Mouse (Mus musculus): ENCODE results near the gene Tmem72.
A peak's percentile ranks its signal among the peaks of the same experiment; 100 is the strongest.

Gene Tmem72

DNA sequence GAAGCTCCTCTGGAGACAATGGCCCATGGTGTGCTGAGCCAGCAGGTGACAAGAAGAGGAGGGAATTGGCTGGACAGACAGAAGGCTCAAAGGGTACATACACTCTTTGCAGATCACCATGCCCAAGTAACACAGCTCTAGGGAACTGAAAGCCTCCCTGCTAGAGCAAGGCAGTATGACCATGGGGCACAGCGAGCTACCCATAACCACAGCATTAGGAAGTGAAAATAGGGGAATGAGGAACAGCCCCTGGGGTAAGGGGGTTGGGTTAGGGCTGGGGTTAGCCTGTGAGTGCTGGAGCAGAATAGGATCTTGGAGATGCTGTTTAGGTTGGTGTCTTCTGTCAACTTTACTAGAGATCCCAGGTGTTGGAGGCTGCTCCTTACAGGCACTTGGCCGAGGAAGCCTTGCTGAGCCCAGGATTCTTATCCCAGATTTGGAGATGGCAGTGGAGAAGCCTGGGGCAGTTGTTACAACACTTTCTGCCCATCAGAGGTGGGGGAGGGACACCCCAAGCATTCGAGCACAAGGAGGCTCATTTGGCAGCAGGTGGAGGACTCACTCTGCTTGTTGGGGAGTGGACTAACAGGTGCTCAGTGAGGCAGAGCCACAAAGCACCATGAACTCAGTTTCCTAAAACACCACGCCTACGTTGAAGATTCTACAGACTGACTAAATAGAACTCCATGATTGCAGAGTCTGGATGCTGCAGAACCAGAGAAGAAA is 37.0 kb downstream of the Tmem72 start:
- DNase-seq (ENCODE audit: low read depth, low spot score): no peak

GRCm38 (mm10) chr6:116677321-116677720 is 39.4 kb downstream of the Tmem72 start:
- DNase-seq (ENCODE audit: low read depth, low spot score): no peak

DNA sequence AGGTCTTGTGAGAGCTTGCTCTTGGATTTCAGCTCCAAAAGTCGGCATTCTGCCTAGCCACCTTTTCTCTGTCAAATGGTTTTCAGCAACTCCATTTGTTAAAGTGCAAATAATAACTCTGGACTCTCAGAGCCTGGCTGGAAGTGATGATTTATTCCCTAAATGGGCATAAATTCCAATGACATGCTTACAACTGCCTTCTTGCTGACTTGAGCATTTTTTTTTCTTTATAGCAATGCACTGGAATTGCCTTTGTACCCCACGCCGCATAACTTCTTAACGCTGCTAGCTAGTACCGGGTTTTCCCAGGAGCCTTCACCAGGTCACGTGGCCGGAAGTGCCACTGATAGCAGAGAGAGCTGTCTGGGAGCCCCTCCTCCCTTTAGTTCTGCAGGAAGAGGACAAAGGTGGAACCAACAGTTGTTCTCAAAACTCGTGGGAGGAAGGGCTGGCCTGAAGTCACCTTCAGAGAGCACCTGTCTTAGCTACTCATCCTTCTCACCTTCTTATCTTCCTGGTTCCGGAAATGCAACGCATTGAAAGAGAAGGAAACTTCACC is 40.3 kb downstream of the Tmem72 start:
- DNase-seq (ENCODE audit: low read depth, low spot score): peak; percentile 13

DNA sequence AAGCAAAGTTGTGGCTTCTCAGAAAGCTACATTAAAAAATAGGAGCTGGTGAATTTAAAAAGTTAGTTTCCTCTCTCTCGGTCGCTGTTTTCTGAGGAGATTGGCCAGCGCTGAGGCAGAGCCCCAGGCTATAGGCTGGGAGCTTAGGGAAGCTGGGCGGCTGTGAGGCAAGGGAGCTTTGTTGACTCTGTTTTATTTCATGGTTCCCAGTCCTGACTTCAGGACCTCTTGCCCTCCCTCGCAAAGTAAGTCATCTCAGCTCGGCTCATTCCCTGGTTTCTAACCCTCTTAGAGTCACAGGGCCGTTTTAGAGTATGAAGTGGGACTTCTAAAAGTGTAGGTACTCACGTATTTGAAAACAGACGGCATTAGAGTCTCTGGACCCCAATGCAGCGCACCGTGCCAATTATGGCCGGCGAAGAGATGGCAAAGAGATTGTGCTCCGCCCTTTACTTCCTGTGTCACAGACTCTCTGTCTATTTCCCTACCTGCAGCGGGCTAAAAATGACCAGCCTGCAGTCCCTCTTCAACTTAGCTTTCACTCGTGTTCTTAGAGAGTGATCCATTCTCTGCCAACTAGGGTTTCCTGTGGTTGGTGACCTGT is 42.3 kb downstream of the Tmem72 start:
- DNase-seq (ENCODE audit: low read depth, low spot score): peak; percentile 16

GRCm38 (mm10) chr6:116673471-116674282 is 43.0 kb downstream of the Tmem72 start, which contains the start of gene Rassf4:
Gene Rassf4 (minus strand): TSS chr6:116673952.
- peak; percentile 84 for DNase-seq (ENCODE audit: low read depth, low spot score)

GRCm38 (mm10) chr6:116672349-116672748 is 44.4 kb downstream of the Tmem72 start:
- DNase-seq (ENCODE audit: low read depth, low spot score): no peak

DNA sequence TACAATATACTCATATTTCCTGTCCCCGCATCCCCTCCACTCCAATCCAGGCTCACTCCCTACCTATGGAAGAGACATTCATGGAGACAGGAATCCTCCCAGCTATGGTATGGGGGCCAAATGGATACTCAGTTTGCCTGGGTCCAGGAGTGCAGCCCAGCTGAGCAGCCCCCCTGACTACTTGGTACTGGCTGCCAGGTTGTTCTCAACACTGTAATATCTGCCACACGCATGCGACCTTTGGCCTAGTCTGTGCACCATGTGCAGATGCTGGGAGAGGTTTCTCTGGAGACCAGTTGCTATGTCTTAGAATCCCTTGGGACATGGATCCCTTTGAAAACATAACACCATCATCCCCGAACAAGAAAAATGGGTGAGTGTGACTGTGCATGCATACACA is 44.9 kb downstream of the Tmem72 start:
- no peak for DNase-seq (ENCODE audit: low read depth, low spot score)

DNA sequence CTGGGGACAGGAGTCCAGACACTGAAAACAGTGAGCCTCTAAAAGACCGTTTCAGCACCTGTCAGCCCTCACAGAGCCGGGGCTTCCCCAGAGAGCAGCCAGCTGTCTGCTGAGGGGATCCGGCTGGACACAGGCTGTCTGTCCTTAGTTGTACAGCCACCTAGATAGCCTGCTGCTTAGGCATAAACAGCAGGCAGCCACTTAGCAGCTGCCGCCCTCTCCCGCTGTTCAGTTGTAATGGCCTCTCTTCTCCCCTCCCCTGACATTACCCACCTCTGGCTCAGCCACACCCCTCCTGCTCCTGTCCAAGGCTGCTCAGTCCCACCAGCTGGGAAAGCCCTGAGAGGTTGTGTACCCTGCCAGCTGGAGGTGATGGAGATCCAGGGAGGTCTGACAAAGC is 45.7 kb downstream of the Tmem72 start:
- peak; percentile 60 for DNase-seq (ENCODE audit: low read depth, low spot score)

- no peak for DNase-seq (ENCODE audit: low read depth, low spot score)
Observed at GRCm38 (mm10) chr6:116670144-116670543, 46.6 kb downstream of the Tmem72 start.

- peak; percentile 75 for DNase-seq (ENCODE audit: low read depth, low spot score)
Observed at GRCm38 (mm10) chr6:116668682-116669470, 47.8 kb downstream of the Tmem72 start.

- DNase-seq (ENCODE audit: low read depth, low spot score): no peak
Observed at GRCm38 (mm10) chr6:116667382-116667781, 49.3 kb downstream of the Tmem72 start.

DNA sequence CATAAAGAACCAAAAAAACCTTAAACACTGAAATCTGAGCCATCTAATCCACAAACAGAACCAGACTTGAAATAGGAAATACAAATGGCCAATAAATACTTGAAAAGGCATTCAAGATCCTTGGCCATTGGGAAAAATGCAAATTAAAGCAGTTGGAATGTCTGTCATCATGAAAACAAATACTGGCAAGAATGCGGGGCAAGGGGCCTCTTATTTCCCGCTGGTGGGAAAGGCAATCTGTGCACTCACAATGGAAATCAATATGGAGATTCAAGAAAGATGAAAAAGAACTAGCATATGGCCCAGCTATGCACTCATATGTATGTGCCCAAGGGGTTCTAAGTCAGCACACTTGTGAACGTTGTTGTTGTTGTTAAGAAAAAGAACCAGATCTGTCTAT is 49.8 kb downstream of the Tmem72 start:
- DNase-seq (ENCODE audit: low read depth, low spot score): no peak

- no peak for DNase-seq (ENCODE audit: low read depth, low spot score)
Observed at GRCm38 (mm10) chr6:116666085-116666750, 50.5 kb downstream of the Tmem72 start.

- DNase-seq (ENCODE audit: low read depth, low spot score): no peak
Observed at GRCm38 (mm10) chr6:116664830-116665229, 51.9 kb downstream of the Tmem72 start.

DNA sequence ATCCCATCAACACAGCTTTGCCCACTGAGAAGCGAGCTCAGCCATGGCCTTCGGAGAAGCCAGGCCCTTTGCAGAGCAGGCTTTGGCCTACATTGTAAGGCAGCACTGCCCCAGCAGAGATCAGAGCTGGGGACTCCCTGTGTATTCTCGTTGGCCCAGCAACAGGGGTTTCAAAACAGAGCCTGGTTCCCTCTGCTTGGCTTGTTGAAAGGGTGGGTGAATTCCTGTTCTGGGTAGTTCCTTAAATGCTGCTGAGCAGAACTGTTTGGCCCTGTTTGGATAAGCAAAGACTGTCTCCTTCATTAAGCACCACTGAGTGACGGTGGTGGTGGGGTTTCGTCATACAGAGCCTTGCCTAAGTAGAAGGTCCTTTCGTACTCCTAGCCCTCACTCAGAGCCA is 52.7 kb downstream of the Tmem72 start:
- no peak for DNase-seq (ENCODE audit: low read depth, low spot score)

GRCm38 (mm10) chr6:116663364-116663763 is 53.3 kb downstream of the Tmem72 start:
- no peak for DNase-seq (ENCODE audit: low read depth, low spot score)

DNA sequence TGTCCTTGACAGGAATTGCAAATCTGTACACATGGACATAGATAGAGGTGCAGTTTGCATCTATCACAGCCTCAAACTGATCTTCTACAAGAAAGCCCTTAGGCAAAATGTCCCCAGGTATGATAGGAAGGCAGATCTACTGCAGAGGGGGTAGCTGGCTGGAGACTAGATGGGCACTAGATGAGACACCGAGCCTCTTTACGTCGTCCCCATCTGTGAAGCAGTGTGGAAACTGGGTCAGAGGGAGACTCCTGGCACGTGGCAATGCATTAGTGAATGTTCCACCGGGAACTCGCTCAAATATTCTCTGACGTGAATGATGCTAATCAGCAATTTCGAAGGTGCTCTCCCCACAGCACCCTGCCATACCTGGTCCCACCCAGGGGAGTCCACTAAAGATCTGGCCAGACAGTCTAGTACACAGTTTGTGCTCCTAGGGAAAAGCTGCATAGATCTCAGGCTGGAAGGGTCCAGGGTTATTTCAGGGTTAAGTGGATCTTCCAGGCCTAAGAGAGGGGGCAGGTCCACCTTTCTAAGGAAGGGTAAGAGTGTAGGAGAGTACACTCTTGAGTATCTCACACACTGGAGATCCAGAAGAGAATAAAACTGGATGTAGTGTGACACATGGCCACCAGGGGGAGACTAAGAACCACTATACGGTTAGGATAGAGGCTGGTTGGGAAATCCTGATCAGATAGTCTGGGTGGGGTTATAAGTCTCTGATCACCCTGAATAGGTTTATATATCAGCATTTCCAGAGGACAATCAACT is 62.8 kb downstream of the Tmem72 start:
- DNase-seq (ENCODE audit: low read depth, low spot score): peak; percentile 50

DNA sequence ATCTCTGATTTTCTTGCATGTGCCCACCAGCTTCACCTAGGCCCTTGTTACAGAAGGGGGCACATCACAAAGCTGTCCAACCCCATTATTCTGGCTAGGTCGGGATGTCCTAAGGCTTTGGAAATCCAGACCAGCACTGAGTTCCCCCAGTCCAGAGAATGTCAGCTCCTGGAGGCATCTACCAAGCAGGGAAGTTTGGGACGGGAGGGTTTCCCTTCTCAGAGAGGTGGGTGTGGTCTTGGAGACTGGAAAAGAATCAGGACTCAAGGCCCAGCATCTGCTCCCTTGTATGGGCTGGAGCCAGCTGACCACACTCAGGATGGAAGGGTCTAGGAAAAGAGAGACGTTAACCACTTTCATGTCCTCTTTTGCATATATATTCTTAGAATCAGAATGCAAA is 63.5 kb downstream of the Tmem72 start:
- DNase-seq (ENCODE audit: low read depth, low spot score): no peak

- DNase-seq (ENCODE audit: low read depth, low spot score): no peak
Observed at GRCm38 (mm10) chr6:116651437-116652118, 65.1 kb downstream of the Tmem72 start.
